Mouse (Mus musculus): ENCODE results near the gene Tmem86a.
"Not testable (repeated sequence)": the region's sequence is repeated elsewhere in the genome, so short reads cannot be mapped to it uniquely, and the experiment has no call there.

Tmem86a gene

GRCm38 (mm10) chr7:47050366-47050765 lies at the start of gene Tmem86a:
Tmem86a (plus strand) TSS chr7:47050601.
- peak; percentile 95 for DNase-seq (ENCODE audit: inconsistent ontology term)

DNA sequence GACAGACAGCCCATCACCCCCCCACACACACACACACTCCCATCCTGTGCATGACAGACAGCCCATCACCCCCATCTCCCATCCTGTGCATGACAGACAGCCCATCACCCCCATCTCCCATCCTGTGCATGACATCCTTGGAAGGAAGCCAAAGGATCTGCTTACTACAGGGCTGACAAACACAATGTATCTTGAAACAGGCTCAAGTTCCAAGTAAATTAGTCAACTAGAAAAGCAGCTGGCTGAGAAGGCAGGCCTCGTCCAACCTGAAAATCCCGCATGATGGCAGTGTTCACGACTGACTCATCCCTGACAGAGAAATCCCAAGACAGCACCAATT lies 49.8 kb upstream of the Tmem86a start:
- DNase-seq (ENCODE audit: inconsistent ontology term), result peak; percentile 83

DNA sequence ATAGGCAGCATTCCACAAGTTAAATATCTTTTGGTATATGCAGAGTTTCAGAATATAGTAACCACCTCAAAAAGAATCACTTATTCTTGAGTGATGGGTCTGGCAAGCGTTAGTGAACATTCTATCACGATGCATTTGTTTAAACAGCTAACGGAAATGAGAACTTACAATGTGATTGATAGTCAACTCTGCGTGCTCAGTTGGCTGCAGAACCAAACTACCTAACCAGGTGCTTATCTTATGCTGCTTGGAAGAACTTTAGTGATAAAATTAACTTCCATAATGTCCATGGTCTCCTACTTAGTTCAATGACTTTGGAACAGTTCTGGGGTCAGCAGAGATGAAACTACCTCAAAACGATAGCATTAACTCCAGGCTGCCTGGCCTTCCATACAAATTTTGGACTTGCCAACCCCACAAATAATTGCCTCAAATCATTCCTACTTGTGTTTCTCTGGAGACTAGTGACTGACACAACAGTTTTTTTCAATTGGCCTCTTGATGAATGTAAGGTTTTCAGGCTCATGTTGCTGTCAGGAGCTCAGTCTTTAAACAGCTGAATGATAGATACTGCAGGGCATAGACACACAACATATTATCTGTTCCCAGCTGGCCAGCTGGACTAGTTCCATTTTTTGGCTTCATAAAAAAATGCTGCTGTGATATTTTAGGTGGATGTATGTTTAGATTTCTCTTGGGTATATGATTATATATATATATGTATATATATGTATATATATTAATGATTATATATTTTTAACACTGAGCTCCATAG lies 49.1 kb upstream of the Tmem86a start:
- DNase-seq (ENCODE audit: inconsistent ontology term), result no peak

GRCm38 (mm10) chr7:47001900-47002275 lies 48.5 kb upstream of the Tmem86a start:
- no peak for DNase-seq (ENCODE audit: inconsistent ontology term)

GRCm38 (mm10) chr7:47003411-47004115 lies 46.8 kb upstream of the Tmem86a start:
- peak; percentile 78 for DNase-seq (ENCODE audit: inconsistent ontology term)

- DNase-seq (ENCODE audit: inconsistent ontology term), result peak; percentile 35
Measured at GRCm38 (mm10) chr7:47007109-47007780, 43.2 kb upstream of the Tmem86a start.

- DNase-seq (ENCODE audit: inconsistent ontology term), result no peak
Measured at GRCm38 (mm10) chr7:47007818-47008167, 42.6 kb upstream of the Tmem86a start.

- peak; percentile 99 for DNase-seq (ENCODE audit: inconsistent ontology term)
Measured at GRCm38 (mm10) chr7:47008168-47008993, 42.0 kb upstream of the Tmem86a start, which contains the start of gene Spty2d1. Spty2d1 (minus strand) TSS chr7:47008411.

- DNase-seq (ENCODE audit: inconsistent ontology term), result no peak
Measured at GRCm38 (mm10) chr7:47013131-47013767, 37.2 kb upstream of the Tmem86a start.

DNA sequence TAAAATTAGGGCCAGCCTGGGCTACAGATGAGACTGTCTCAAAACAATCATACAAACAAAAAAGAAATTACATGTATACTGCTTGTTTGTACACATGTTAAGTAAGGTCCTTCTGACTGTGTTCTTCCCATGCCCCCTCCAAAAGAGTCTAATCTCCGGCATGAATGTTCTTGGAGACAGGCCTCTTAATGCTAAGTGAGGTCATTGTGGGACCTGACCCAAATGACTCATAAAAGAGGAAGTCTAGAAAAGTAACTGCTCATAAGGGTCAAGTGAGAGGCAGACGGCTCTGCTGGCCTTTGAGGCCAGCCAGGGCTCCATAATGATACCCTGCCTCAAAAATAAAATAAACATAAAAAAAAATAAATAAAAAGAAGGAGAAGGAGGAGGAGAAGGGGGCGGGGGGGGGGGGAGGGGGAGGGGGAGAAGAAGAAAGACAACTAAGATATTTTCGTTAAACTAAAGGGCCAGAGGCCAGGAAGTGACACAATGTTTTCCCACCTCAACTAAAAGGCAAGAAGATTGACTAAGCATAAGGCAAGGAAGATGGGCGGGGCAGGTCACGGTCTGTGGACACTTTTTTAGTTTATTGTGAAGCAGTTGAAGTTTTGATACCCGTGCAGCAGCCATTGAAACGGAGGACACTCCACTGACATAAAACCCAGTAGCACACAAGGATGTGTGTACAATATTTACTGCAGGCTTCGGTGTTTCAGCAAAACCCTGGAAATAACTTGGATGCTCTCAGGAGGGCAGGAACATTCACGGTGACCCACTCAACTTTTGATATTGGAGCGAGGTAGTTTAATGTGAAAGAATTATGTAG lies 35.6 kb upstream of the Tmem86a start:
- peak; percentile 62 for DNase-seq (ENCODE audit: inconsistent ontology term)

GRCm38 (mm10) chr7:47015390-47016065 lies 34.9 kb upstream of the Tmem86a start:
- DNase-seq (ENCODE audit: inconsistent ontology term), result peak; percentile 97

GRCm38 (mm10) chr7:47016602-47017001 lies 33.8 kb upstream of the Tmem86a start:
- no peak for DNase-seq (ENCODE audit: inconsistent ontology term)

DNA sequence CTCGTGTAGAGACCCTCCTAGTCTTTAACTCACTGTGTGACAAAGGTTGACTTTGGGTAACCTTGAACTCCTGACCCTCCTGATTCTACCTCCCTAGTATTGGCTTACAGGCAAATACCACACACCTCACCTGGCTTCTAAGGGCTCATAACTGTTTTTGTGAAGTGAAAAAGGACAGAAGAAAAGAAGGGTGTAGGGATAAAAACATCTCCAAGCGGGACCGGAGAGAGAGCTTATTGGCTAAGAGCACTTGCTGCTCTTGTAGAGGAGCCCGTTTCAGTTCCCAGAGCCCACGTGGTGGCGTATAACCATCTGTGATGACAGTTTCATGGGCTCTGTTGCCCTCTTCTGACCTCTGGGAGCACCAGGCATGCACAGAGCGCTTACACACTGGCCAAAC lies 33.3 kb upstream of the Tmem86a start:
- no peak for DNase-seq (ENCODE audit: inconsistent ontology term)

DNA sequence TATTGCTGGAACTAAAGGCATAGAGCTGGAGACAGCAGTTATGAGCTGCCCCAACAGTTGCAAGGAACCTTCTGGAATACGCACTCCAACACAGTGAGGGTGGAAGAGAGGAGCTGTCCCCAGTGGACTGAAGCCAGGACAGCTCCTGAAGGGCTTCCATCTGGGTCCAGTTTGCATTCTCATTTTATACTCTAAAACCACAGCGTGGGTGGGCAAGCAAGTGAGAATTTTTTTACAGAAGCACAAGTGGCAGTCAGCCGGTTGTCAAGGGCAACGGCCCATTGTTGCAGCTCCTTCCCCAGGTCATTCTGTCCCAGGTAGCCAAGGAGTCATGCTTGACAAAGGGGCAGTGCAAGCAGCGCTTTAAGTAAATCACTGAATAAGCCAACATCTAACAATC lies 30.8 kb upstream of the Tmem86a start:
- no peak for DNase-seq (ENCODE audit: inconsistent ontology term)

DNA sequence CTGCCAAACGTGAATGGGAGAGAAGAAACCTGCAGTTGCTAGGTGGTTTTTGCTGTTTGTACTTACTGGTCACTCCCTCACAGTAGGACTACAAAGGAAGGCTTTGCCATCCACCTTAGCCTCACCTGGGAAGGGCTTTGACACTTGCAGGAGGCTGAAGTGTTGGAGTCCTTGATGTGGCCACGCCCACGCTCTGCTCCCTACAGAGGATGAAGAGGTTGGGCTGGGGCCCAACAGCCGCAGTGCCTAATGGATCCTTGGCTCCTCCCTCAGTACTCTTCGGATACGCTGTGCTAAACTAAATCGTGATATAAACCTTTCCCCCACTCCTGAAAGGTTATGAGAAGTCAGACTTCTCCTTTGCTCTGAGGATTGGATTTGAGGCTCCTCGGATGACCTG lies 29.4 kb upstream of the Tmem86a start:
- DNase-seq (ENCODE audit: inconsistent ontology term), result no peak

GRCm38 (mm10) chr7:47022482-47022881 lies 27.9 kb upstream of the Tmem86a start:
- DNase-seq (ENCODE audit: inconsistent ontology term), result peak; percentile 69

- peak; percentile 78 for DNase-seq (ENCODE audit: inconsistent ontology term)
Measured at GRCm38 (mm10) chr7:47023530-47023929, 26.9 kb upstream of the Tmem86a start.

DNA sequence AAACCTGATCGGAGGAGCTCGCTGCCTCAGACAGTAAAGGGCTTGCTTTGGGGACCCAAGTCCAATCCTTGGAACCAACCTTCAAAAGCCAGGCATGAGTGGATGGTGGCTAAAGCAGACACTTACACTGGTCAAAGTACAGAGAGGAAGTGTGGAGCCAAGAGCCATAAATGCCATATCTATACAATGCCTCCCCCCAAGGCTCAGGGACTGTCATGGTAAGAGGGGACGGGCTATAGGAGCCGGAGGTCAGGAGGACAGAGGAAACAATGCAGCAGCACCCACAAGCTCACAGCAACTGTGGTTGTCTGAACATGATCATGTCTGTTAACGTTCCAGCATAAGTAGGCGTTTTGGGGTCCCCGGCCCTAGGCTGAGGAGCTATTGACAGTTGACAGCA lies 25.9 kb upstream of the Tmem86a start:
- no peak for DNase-seq (ENCODE audit: inconsistent ontology term)

DNA sequence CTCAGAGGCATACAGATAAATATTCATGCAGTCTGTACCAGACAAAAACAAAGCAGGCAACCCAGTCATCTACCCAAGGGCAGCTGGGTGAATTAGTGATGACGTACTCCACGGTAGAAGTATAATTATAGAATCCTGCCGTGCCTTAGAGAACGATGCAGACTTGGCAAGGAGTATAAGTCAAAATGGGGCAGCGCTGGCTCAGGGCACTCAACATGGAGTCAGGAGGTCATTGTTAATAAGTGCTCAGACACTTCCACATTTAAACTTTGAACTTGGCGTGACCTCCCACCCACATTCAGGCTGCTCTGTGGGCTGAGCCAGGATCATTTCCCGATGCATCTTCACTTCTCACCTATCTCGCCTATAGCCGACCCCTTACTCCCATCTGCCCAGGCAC lies 25.0 kb upstream of the Tmem86a start:
- no peak for DNase-seq (ENCODE audit: inconsistent ontology term)

DNA sequence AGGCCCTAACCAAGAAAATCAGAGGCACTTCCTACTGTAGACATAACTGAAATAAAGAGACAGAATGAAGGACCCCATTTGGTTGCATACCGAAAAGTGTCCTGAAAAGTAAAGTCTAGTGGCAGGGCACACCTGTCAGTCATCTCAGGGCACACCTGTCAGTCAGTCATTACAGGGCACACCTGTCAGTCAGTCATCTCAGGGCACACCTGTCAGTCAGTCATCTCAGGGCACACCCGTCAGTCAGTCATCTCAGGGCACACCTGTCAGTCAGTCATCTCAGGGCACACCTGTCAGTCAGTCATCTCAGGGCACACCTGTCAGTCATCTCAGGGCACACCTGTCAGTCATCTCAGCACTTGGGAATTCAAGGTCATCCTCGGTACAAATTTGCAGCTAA lies 23.5 kb upstream of the Tmem86a start:
- not testable (repeated sequence) for DNase-seq (ENCODE audit: inconsistent ontology term)

Data from Muller cell, postnatal 12 days (primary cell).